Mouse (Mus musculus) fat pad, adult 2 months (tissue): Measurements from ENCODE around the gene Ankrd2.

Experiments used
- DNase-seq: peaks from one replicate; pipeline ENCODE4 v3.0.0-alpha.2; 2011; ENCODE audit warnings: low read depth, low spot score; ENCODE audit errors: extremely low read depth

The Ankrd2 gene

GRCm38 (mm10) chr19:42014231-42014825, 21.5 kb upstream of the Ankrd2 start:
- no peak for DNase-seq

GRCm38 (mm10) chr19:42015001-42015400, 20.8 kb upstream of the Ankrd2 start:
- no peak for DNase-seq

- DNase-seq, result no peak
Measured at GRCm38 (mm10) chr19:42016251-42016650, 19.5 kb upstream of the Ankrd2 start.

GRCm38 (mm10) chr19:42016840-42017239, 19.0 kb upstream of the Ankrd2 start:
- no peak for DNase-seq

- peak; percentile 36 for DNase-seq
Measured at GRCm38 (mm10) chr19:42017399-42018247, 18.2 kb upstream of the Ankrd2 start.

GRCm38 (mm10) chr19:42019011-42019522, 16.7 kb upstream of the Ankrd2 start:
- no peak for DNase-seq

- DNase-seq, result no peak
Measured at GRCm38 (mm10) chr19:42021681-42022541, 13.9 kb upstream of the Ankrd2 start.

GRCm38 (mm10) chr19:42022542-42022848, 13.3 kb upstream of the Ankrd2 start:
- no peak for DNase-seq

GRCm38 (mm10) chr19:42026158-42026557, 9.6 kb upstream of the Ankrd2 start:
- DNase-seq, result no peak

- no peak for DNase-seq
Measured at GRCm38 (mm10) chr19:42031112-42031511, 4.7 kb upstream of the Ankrd2 start.

- DNase-seq, result no peak
Measured at GRCm38 (mm10) chr19:42033611-42034010, 2.2 kb upstream of the Ankrd2 start.

GRCm38 (mm10) chr19:42034146-42034775, 1.5 kb upstream of the Ankrd2 start:
- no peak for DNase-seq

- no peak for DNase-seq
Measured at GRCm38 (mm10) chr19:42034881-42035455, 832 bp upstream of the Ankrd2 start.

GRCm38 (mm10) chr19:42036357-42036756, 557 bp downstream of the Ankrd2 start:
- no peak for DNase-seq

GRCm38 (mm10) chr19:42037167-42037702, 1.4 kb downstream of the Ankrd2 start:
- no peak for DNase-seq

GRCm38 (mm10) chr19:42038310-42038709, 2.5 kb downstream of the Ankrd2 start:
- no peak for DNase-seq

GRCm38 (mm10) chr19:42043988-42044387, 8.2 kb downstream of the Ankrd2 start:
- no peak for DNase-seq

- peak; percentile 54 for DNase-seq
Measured at GRCm38 (mm10) chr19:42045269-42046102, 9.7 kb downstream of the Ankrd2 start, which contains the start of gene Hoga1. Gene Hoga1 (plus strand): TSS chr19:42045610.

- no peak for DNase-seq
Measured at GRCm38 (mm10) chr19:42050251-42050650, 14.5 kb downstream of the Ankrd2 start.
